Mouse (Mus musculus): Measurements from ENCODE around the gene Kif16b. TPM values are rescaled to one million over a fixed set of nuclear protein-coding genes. Genes with fewer than 3 reads are reported as not detected.

Gene Kif16b
- total and polyA plus RNA-seq, 3 experiments = 7.8 to 9.5 (median 8.0) TPM

DNA sequence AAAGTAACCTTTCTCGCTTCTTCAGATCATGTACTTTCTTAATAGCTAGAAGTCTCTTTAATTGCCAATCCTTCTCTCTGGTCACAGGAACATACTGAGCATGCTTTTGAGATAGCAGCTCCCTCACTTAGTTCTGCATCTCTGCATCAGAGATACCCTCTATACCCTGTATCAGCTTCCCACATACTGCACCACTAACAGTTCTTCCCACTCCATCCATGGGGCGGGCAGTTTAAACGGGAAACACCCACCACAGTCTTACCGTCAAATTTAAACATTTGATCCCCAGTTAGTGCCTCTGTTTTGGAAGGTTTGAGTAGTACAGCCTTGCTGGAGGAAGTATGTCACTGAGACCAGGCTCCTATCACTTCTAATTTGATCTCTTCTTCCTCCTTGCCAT, 142.1 kb downstream of the Kif16b start:
- dilution Hi-C loops (cut with MboI; ENCODE audit: extremely low pct_ligation_motif_present, extremely low pct_unique_long_range_greater_than_20kb, low sequenced_read_pairs) (no loop called here), in situ Hi-C loops (cut with MboI; ENCODE audit: low pct_ligation_motif_present, low pct_unique_long_range_greater_than_20kb, low sequenced_read_pairs) (no loop called here)

DNA sequence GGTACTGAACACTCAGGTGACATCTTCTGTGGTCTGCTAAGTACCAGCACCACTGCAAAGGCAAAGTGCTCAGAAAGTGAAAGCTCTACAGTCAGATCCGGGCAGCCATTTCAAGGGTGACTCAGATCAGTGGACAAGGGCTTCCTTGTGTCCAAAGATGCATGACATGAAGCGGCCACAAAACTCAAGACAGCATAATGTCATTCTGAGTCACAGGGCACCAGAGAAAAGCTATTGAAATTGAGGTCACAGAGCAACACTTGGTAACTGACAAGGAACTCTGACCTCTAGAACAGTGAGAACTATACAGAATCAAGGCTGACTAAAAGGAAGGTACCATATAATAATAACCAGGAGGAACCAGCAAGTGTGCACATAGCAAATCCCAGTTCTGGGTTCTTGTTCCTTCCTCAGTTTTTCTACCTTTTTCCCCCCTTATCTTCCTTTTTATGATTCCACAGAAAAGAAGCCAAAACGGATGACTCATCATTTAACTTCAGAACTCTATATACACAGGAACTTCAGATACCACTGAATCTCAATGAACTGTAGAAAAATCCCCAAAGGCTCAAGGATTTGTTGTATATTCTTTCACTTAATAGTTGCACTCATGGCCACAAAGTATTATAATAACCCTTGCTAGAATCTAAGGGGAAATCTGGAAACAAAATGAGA, 143.1 kb downstream of the Kif16b start:
- Histone ChIP-seq H3K9me3 (replicated peaks; ENCODE audit: low read length) (no peaks in the 10 kb centered on the region), H3K4me1 (ENCODE audit: control insufficient read depth in 1 of 2, insufficient read depth in 2 of 2) (peaks cover 2 to 14% of the 10 kb centered on the region in 2 experiments; a peak in 1 of 4 replicates), H3K27ac (ENCODE audit: insufficient read depth, low read depth) (no peak overlapping the region), H3K79me2 (replicated peaks; ENCODE audit: control insufficient read depth, extremely low read depth, insufficient read depth, poor library complexity, severe bottlenecking) (no peaks in the 10 kb centered on the region), H3K4me2 (ENCODE audit: insufficient read depth, low read depth, poor library complexity, severe bottlenecking) (peak overlapping the region; percentile 0; the same call in 1 of the 2 replicates), H3K9ac (ENCODE audit: insufficient read depth, low read depth) (no peak overlapping the region), H3K36me3 (replicated peaks in 1 of 2; ENCODE audit: control insufficient read depth in 1 of 2, insufficient read depth in 1 of 2, low read length in 1 of 2) (peaks cover 0 to 7% of the 10 kb centered on the region in 2 experiments), H3K4me3 (replicated peaks in 1 of 3; ENCODE audit: low read depth in 2 of 3, low read length in 2 of 3, poor library complexity in 1 of 3) (no peak overlapping the region), H3K27me3 (replicated peaks) (no peaks in the 10 kb centered on the region)
- in situ Hi-C loops (cut with MboI; ENCODE audit: low pct_ligation_motif_present, low pct_unique_long_range_greater_than_20kb, low sequenced_read_pairs) (no loop called here), dilution Hi-C loops (cut with MboI; ENCODE audit: extremely low pct_ligation_motif_present, extremely low pct_unique_long_range_greater_than_20kb, low sequenced_read_pairs) (no loop called here)
- TF ChIP-seq NRF1 (IDR thresholded peaks at IDR 0.05; ENCODE audit: low read depth, low read length) (no peak), TBP (conservative IDR thresholded peaks at IDR 0.05; ENCODE audit: low read depth, low read length) (no peak), ETS1 (conservative IDR thresholded peaks at IDR 0.05; ENCODE audit: low read depth, low read length) (peak; percentile 49), TCF12 (IDR thresholded peaks at IDR 0.05; ENCODE audit: low read depth, low read length) (no peak), BHLHE40 (IDR thresholded peaks at IDR 0.05; ENCODE audit: low read depth, low read length) (peak; percentile 59), MAFK (IDR thresholded peaks at IDR 0.05; ENCODE audit: insufficient replicate concordance, low read length) (peak; percentile 65; the same call in 1 of the 2 replicates)
- peak; percentile 63 for DNase-seq (ENCODE audit: extremely low read depth)

More for the DNA sequence above, 142.1 kb downstream of the Kif16b start:
- H3K9ac ChIP-seq (ENCODE audit: insufficient read depth, low read depth) = no peak overlapping the region
- H3K79me2 ChIP-seq (replicated peaks; ENCODE audit: control insufficient read depth, extremely low read depth, insufficient read depth, poor library complexity, severe bottlenecking) = no peaks in the 10 kb centered on the region
- TF ChIP-seq ZNF384 (IDR thresholded peaks at IDR 0.05; ENCODE audit: low read depth, low read length) (no peak), NELFE (IDR thresholded peaks at IDR 0.05; ENCODE audit: low read depth, low read length) (no peak)
- H3K4me1 ChIP-seq (ENCODE audit: control insufficient read depth in 1 of 2, insufficient read depth in 2 of 2) = peaks cover 2 to 16% of the 10 kb centered on the region in 2 experiments; a peak in 1 of 4 replicates
- H3K4me2 ChIP-seq (ENCODE audit: insufficient read depth, low read depth, poor library complexity, severe bottlenecking) = no peak overlapping the region
- H3K9me3 ChIP-seq (replicated peaks; ENCODE audit: low read length) = no peaks in the 10 kb centered on the region
- peaks cover 0 to 7% of the 10 kb centered on the region in 2 experiments for H3K36me3 ChIP-seq (replicated peaks in 1 of 2; ENCODE audit: control insufficient read depth in 1 of 2, insufficient read depth in 1 of 2, low read length in 1 of 2)
- H3K27me3 ChIP-seq (replicated peaks) = no peaks in the 10 kb centered on the region
- no peak overlapping the region for H3K27ac ChIP-seq (ENCODE audit: insufficient read depth, low read depth)
- no peak for DNase-seq (ENCODE audit: extremely low read depth)
- no peak overlapping the region for H3K4me3 ChIP-seq (replicated peaks in 1 of 3; ENCODE audit: low read depth in 2 of 3, low read length in 2 of 3, poor library complexity in 1 of 3)

DNA sequence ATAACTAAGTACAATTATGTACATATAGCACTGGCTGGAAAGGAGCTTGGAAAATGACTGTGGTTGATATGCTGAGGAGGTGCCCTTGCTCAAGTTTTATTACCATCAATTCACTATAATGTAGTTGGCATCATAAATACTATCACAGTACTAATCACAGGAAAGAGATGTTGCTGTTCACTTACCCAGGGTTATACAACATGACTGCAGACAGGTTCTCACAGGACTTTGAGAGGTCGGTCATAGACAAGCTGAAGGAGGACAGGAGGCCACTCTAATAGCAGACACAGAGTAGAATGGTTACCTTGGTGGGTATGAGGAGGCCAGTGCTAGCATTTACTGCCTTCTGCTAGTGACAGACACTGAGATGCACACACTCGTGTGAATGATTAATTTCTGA, 162.0 kb downstream of the Kif16b start:
- H3K4me1 ChIP-seq (ENCODE audit: control insufficient read depth in 1 of 2, insufficient read depth in 2 of 2) = peaks cover 0 to 17% of the 10 kb centered on the region in 2 experiments; a peak in 2 of 4 replicates
- H3K79me2 ChIP-seq (replicated peaks; ENCODE audit: control insufficient read depth, extremely low read depth, insufficient read depth, poor library complexity, severe bottlenecking) = no peaks in the 10 kb centered on the region
- TF ChIP-seq MXI1 (IDR thresholded peaks at IDR 0.05; ENCODE audit: low read depth, low read length) (no peak), SMC3 (IDR thresholded peaks at IDR 0.05; ENCODE audit: low read depth, low read length) (no peak), ZMIZ1 (IDR thresholded peaks at IDR 0.05; ENCODE audit: low read depth, low read length) (no peak), MAFK (IDR thresholded peaks at IDR 0.05; ENCODE audit: insufficient replicate concordance, low read length) (no peak), USF2 (conservative IDR thresholded peaks at IDR 0.05; ENCODE audit: low read depth, low read length) (no peak), PAX5 (IDR thresholded peaks at IDR 0.05; ENCODE audit: low read length) (no peak), ETS1 (conservative IDR thresholded peaks at IDR 0.05; ENCODE audit: low read depth, low read length) (no peak), JUND (conservative IDR thresholded peaks at IDR 0.05; ENCODE audit: low read depth, low read length) (no peak), MAX (IDR thresholded peaks at IDR 0.05; ENCODE audit: low read length) (no peak), POLR2AphosphoS2 (IDR thresholded peaks at IDR 0.05; ENCODE audit: low read depth, low read length) (no peak), TBP (conservative IDR thresholded peaks at IDR 0.05; ENCODE audit: low read depth, low read length) (no peak), POLR2A (IDR thresholded peaks at IDR 0.05; ENCODE audit: low read depth, low read length) (no peak), EP300 (IDR thresholded peaks at IDR 0.05; ENCODE audit: low read length) (no peak), MAZ (IDR thresholded peaks at IDR 0.05; ENCODE audit: low read depth, low read length) (no peak)
- peaks cover 0 to 17% of the 10 kb centered on the region in 2 experiments for H3K36me3 ChIP-seq (replicated peaks in 1 of 2; ENCODE audit: control insufficient read depth in 1 of 2, insufficient read depth in 1 of 2, low read length in 1 of 2)
- H3K4me3 ChIP-seq (replicated peaks in 1 of 3; ENCODE audit: low read depth in 2 of 3, low read length in 2 of 3, poor library complexity in 1 of 3) = no peak overlapping the region
- DNase-seq (ENCODE audit: extremely low read depth) = no peak
- in situ Hi-C loops (cut with MboI; ENCODE audit: low pct_ligation_motif_present, low pct_unique_long_range_greater_than_20kb, low sequenced_read_pairs) = no loop called here
- dilution Hi-C loops (cut with MboI; ENCODE audit: extremely low pct_ligation_motif_present, extremely low pct_unique_long_range_greater_than_20kb, low sequenced_read_pairs) = no loop called here
- no peaks in the 10 kb centered on the region for H3K9me3 ChIP-seq (replicated peaks; ENCODE audit: low read length)
- H3K27me3 ChIP-seq (replicated peaks) = no peaks in the 10 kb centered on the region
- no peak overlapping the region for H3K9ac ChIP-seq (ENCODE audit: insufficient read depth, low read depth)
- H3K27ac ChIP-seq (ENCODE audit: insufficient read depth, low read depth) = no peak overlapping the region
- H3K4me2 ChIP-seq (ENCODE audit: insufficient read depth, low read depth, poor library complexity, severe bottlenecking) = no peak overlapping the region

Data from CH12.LX (cell line).